Mouse (Mus musculus): Measurements from ENCODE around the gene Trem2.

DNA sequence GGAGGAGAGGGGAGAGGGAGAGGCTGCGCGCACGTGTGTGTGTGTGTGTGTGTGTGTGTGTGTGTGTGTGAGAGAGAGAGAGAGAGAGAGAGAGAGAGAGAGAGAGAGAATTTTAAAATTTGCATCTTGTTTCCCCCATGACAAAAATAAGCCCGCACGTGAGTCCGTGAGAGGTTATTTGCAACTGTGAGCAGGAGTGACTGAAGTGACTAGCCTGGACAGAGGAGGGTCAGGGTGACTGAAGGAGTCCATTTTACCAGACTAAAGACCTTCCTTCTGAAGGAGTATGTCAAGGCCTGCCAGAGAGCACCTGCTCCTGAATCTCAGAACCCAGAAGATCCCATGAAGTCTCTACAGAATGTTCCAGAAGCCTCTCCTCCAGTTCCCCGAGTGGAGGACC, 46.4 kb upstream of the Trem2 start:
- TF ChIP-seq POLR2A (IDR thresholded peaks at IDR 0.05; ENCODE audit: insufficient read length, low read depth) (no peak), MYOD1 (IDR thresholded peaks at IDR 0.05; ENCODE audit: control insufficient read depth in 1 of 3, insufficient read length in 2 of 3, low read depth in 2 of 3) (no peak), USF1 (IDR thresholded peaks at IDR 0.05; ENCODE audit: low read depth) (no peak), TCF3 (IDR thresholded peaks at IDR 0.05; ENCODE audit: insufficient read length, low read depth) (no peak), POLR2AphosphoS2 (IDR thresholded peaks at IDR 0.05; ENCODE audit: insufficient read length, low read depth) (no peak), CEBPB (IDR thresholded peaks at IDR 0.05; ENCODE audit: insufficient read depth, poor library complexity, severe bottlenecking) (no peak)

All from myocyte (in vitro differentiated cells).